Mouse (Mus musculus): ENCODE measurements around the gene AI413582. TPM values are rescaled to one million over a fixed set of nuclear protein-coding genes. Genes with fewer than 3 reads are reported as not detected.

The AI413582 gene
- polyA plus RNA-seq, 1 experiment from 2014 or later = 13.9 TPM

GRCm38 (mm10) chr17:27513916-27514762 lies 51.4 kb downstream of the AI413582 start:
- H3K9me3 ChIP-seq (replicated peaks) = no peaks in the 10 kb centered on the region
- 25% methylated on average over 27 of the region's 27 CpGs for WGBS (ENCODE audit: insufficient replicate concordance)
- H3K27me3 ChIP-seq = peaks cover 98% of the 10 kb centered on the region
- H3K27ac ChIP-seq (replicated peaks) = no peak overlapping the region
- ATAC-seq (ENCODE audit: insufficient read depth) = no peak
- no peak overlapping the region for H3K9ac ChIP-seq
- H3K36me3 ChIP-seq (replicated peaks) = no peaks in the 10 kb centered on the region
- no peak overlapping the region for H3K4me3 ChIP-seq (replicated peaks)
- H3K4me1 ChIP-seq (replicated peaks) = peaks cover 12% of the 10 kb centered on the region
- H3K4me2 ChIP-seq = no peak overlapping the region

Other genes with a start within 250 kb of the AI413582 start
- gene Grm4, start 44.4 kb downstream of the AI413582 start, polyA plus RNA-seq (2015; fragmentation: Nextera tagmentation; extraction: Ambion mirVana) = 0.02 TPM in 1 of 2 replicates, not detected in the other
- 131 and 132 TPM in 2 replicates for gene Hmga1, start 9.3 kb downstream of the AI413582 start, polyA plus RNA-seq (2015; fragmentation: Nextera tagmentation; extraction: Ambion mirVana)
- gene Nudt3, start 57.7 kb upstream of the AI413582 start, polyA plus RNA-seq (2015; fragmentation: Nextera tagmentation; extraction: Ambion mirVana) = 23.2 and 26.1 TPM in 2 replicates
- gene RPS10-NUDT3, start 69.5 kb upstream of the AI413582 start, polyA plus RNA-seq (2015; fragmentation: Nextera tagmentation; extraction: Ambion mirVana) = not detected in 2 replicates
- 435 and 496 TPM in 2 replicates for gene Rps10, start 70.9 kb upstream of the AI413582 start, polyA plus RNA-seq (2015; fragmentation: Nextera tagmentation; extraction: Ambion mirVana)
- 0.13 and 0.24 TPM in 2 replicates for gene Pacsin1, start 89.8 kb upstream of the AI413582 start, polyA plus RNA-seq (2015; fragmentation: Nextera tagmentation; extraction: Ambion mirVana)
- 0.18 TPM in 1 of 2 replicates, not detected in the other for gene Spdef, start 163.2 kb upstream of the AI413582 start, polyA plus RNA-seq (2015; fragmentation: Nextera tagmentation; extraction: Ambion mirVana)